Mouse (Mus musculus): ENCODE data around the gene Gm5148. TPM values are rescaled to one million over a fixed set of nuclear protein-coding genes. Genes with fewer than 3 reads are reported as not detected.

The Gm5148 gene
- total and polyA plus RNA-seq, 3 experiments = 1.0 to 147 TPM; not detected in 1

GRCm38 (mm10) chr3:37686219-37686618 is 38.1 kb downstream of the Gm5148 start:
- H3K36me3 ChIP-seq (ENCODE audit: control insufficient read depth in 1 of 2, insufficient read depth in 2 of 2, low read length in 2 of 2) = peaks cover 0 to 4% of the 10 kb centered on the region in 2 experiments; a peak in 2 of 4 replicates
- no peaks in the 10 kb centered on the region for H3K9me3 ChIP-seq (replicated peaks; ENCODE audit: insufficient read depth, low read length)
- no peaks in the 10 kb centered on the region for H3K79me2 ChIP-seq (ENCODE audit: control insufficient read depth, insufficient read depth, low read length, poor library complexity)
- DNase-seq (ENCODE audit: low read depth, low spot score) = no peak
- H3K4me1 ChIP-seq (ENCODE audit: control insufficient read depth in 1 of 2, insufficient read depth in 2 of 2, low read length in 2 of 2) = peaks cover 0 to 2% of the 10 kb centered on the region in 2 experiments; a peak in 2 of 4 replicates
- no peaks in the 10 kb centered on the region for H3K27me3 ChIP-seq (ENCODE audit: control insufficient read depth in 1 of 2, insufficient read depth in 2 of 2, low read length in 2 of 2)
- H3K9ac ChIP-seq (ENCODE audit: control insufficient read depth, low read depth, low read length, poor library complexity, severe bottlenecking) = no peak overlapping the region
- no peak for TF ChIP-seq POLR2A (IDR thresholded peaks at IDR 0.05; ENCODE audit: control insufficient read depth in 1 of 2, insufficient read depth in 1 of 2, low read depth in 1 of 2, low read length in 2 of 2, poor library complexity in 1 of 2)
- no peak for TF ChIP-seq HCFC1 (IDR thresholded peaks at IDR 0.05; ENCODE audit: low read depth, low read length)
- no peak for TF ChIP-seq MYC (IDR thresholded peaks at IDR 0.05; ENCODE audit: low read depth, low read length)
- no peak for TF ChIP-seq TCF12 (IDR thresholded peaks at IDR 0.05; ENCODE audit: low read depth, low read length)
- TF ChIP-seq POLR2AphosphoS2 (IDR thresholded peaks at IDR 0.05; ENCODE audit: low read length) = no peak
- no peak for TF ChIP-seq NELFE (IDR thresholded peaks at IDR 0.05; ENCODE audit: low read depth, low read length)
- TF ChIP-seq GATA1 (IDR thresholded peaks at IDR 0.05; ENCODE audit: low read depth, low read length) = no peak
- no peak for TF ChIP-seq JUND (IDR thresholded peaks at IDR 0.05; ENCODE audit: low read depth, low read length)
- TF ChIP-seq UBTF (IDR thresholded peaks at IDR 0.05; ENCODE audit: borderline replicate concordance, insufficient read depth, low read depth, low read length) = no peak
- no peak for TF ChIP-seq MAFK (IDR thresholded peaks at IDR 0.05; ENCODE audit: borderline replicate concordance, low read depth, low read length)
- TF ChIP-seq SMC3 (IDR thresholded peaks at IDR 0.05; ENCODE audit: low read depth, low read length) = no peak
- TF ChIP-seq NRF1 (IDR thresholded peaks at IDR 0.05; ENCODE audit: insufficient read depth, low read depth, low read length, poor library complexity, severe bottlenecking) = no peak
- no peak for TF ChIP-seq ZNF384 (IDR thresholded peaks at IDR 0.05; ENCODE audit: low read depth, low read length)
- no peak for TF ChIP-seq CHD1 (IDR thresholded peaks at IDR 0.05; ENCODE audit: low read depth, low read length)
- no peak for TF ChIP-seq TBP (IDR thresholded peaks at IDR 0.05; ENCODE audit: low read depth, low read length)
- no peak for TF ChIP-seq ZKSCAN1 (IDR thresholded peaks at IDR 0.05; ENCODE audit: low read depth, low read length)
- no peak overlapping the region for H3K27ac ChIP-seq (ENCODE audit: control insufficient read depth, low read depth, low read length)
- H3K4me3 ChIP-seq (ENCODE audit: control insufficient read depth in 1 of 2, insufficient read depth in 1 of 2, low read depth in 2 of 2, low read length in 2 of 2) = no peak overlapping the region

GRCm38 (mm10) chr3:37676291-37676690 is 48.0 kb downstream of the Gm5148 start:
- TF ChIP-seq TCF12 (IDR thresholded peaks at IDR 0.05; ENCODE audit: low read depth, low read length) (no peak), MYC (IDR thresholded peaks at IDR 0.05; ENCODE audit: low read depth, low read length) (no peak), POLR2AphosphoS2 (IDR thresholded peaks at IDR 0.05; ENCODE audit: low read length) (no peak), E2F4 (IDR thresholded peaks at IDR 0.05; ENCODE audit: borderline replicate concordance, low read depth, low read length) (no peak)
- H3K36me3 ChIP-seq (ENCODE audit: control insufficient read depth in 1 of 2, insufficient read depth in 2 of 2, low read length in 2 of 2) = peaks cover 10 to 38% of the 10 kb centered on the region in 2 experiments
- no peaks in the 10 kb centered on the region for H3K27me3 ChIP-seq (ENCODE audit: control insufficient read depth in 1 of 2, insufficient read depth in 2 of 2, low read length in 2 of 2)
- H3K9ac ChIP-seq (ENCODE audit: control insufficient read depth, low read depth, low read length, poor library complexity, severe bottlenecking) = no peak overlapping the region
- peaks cover 17 to 39% of the 10 kb centered on the region in 2 experiments for H3K4me1 ChIP-seq (ENCODE audit: control insufficient read depth in 1 of 2, insufficient read depth in 2 of 2, low read length in 2 of 2)
- peaks cover 26% of the 10 kb centered on the region for H3K79me2 ChIP-seq (ENCODE audit: control insufficient read depth, insufficient read depth, low read length, poor library complexity)
- no peak overlapping the region for H3K4me3 ChIP-seq (ENCODE audit: control insufficient read depth in 1 of 2, insufficient read depth in 1 of 2, low read depth in 2 of 2, low read length in 2 of 2)
- no peak overlapping the region for H3K27ac ChIP-seq (ENCODE audit: control insufficient read depth, low read depth, low read length)
- DNase-seq (ENCODE audit: low read depth, low spot score) = no peak
- no peaks in the 10 kb centered on the region for H3K9me3 ChIP-seq (replicated peaks; ENCODE audit: insufficient read depth, low read length)

All from MEL (cell line).